In the genomic region with DNA sequence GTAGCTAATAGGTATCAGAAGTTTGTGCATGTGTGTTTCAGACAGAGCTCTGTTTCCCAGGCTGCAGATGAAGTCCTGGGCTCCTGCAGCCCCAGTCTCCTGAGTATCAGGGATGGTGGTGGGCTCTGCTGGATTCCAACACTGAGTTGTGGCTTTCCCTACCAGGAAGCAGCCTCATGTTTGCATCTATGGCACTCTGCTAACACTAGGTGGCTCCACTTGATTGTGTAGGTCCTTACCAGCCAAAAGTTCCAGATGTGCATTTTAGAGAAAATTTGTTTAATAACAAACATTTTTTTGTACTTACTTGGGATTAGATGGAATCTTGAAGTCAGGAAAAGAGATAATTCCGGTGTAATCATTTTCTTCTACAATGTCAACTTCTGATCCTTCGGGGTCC, we compare ENCODE assay signal across 9 mouse cellular contexts. TPM values are rescaled to one million over a fixed set of nuclear protein-coding genes. Genes with fewer than 3 reads are reported as not detected.
A peak's percentile ranks its signal among the peaks of the same experiment; 100 is the strongest.
DNase-seq lines count a peak whose midpoint lies in the region; ATAC-seq and TF ChIP-seq lines count a peak whose summit lies in the region.
"Had no signal": no experiment of that assay in that cellular context is flagged by ENCODE, and none has a peak within 500 bp of the region (broad histone marks: within the 10 kb centered on the region; RNA-seq: fewer than 3 reads in every experiment).

No protein-coding gene starts in this region.

- intact Hi-C loops in left cerebral cortex, postnatal 14 days (cut with DNase I) = loop anchor here (2.0 kb wide), 1 partner anchor 64 kb away; the partner anchor contains the start of gene Cntrl
- intact Hi-C loops in left cerebral cortex, postnatal 4 days (cut with DNase I) = no loop called here

- H3K4me1 ChIP-seq in stomach, postnatal 0 days (replicated peaks; ENCODE audit: control insufficient read depth, insufficient read depth) = no peaks in the 10 kb centered on the region
- H3K4me1 ChIP-seq: heart, embryonic 15.5 days had no signal

- no peak overlapping the region for H3K4me3 ChIP-seq in stomach, postnatal 0 days (ENCODE audit: low read depth, low read length)
- H3K4me3 ChIP-seq: heart, embryonic 15.5 days had no signal

- TF ChIP-seq EP300 in stomach, postnatal 0 days (optimal IDR thresholded peaks at IDR 0.05) = no peak

- no peak overlapping the region for H3K4me2 ChIP-seq in stomach, postnatal 0 days (replicated peaks; ENCODE audit: low read depth)
- H3K4me2 ChIP-seq: heart, embryonic 15.5 days had no signal

- no peak overlapping the region for H3K9ac ChIP-seq in stomach, postnatal 0 days (ENCODE audit: low read length)
- H3K9ac ChIP-seq: heart, embryonic 15.5 days had no signal

- H3K9me3 ChIP-seq in stomach, postnatal 0 days (ENCODE audit: control insufficient read depth, low read length) = no peaks in the 10 kb centered on the region
- H3K9me3 ChIP-seq: heart, embryonic 15.5 days had no signal

- no peaks in the 10 kb centered on the region for H3K36me3 ChIP-seq in stomach, postnatal 0 days (ENCODE audit: control insufficient read depth, insufficient read depth, low read length)
- H3K36me3 ChIP-seq: heart, embryonic 15.5 days had no signal

- peak; percentile 22 for DNase-seq in adrenal gland, postnatal 10 days
- no peak for DNase-seq in adrenal gland, postnatal 4 days (ENCODE audit: low spot score in 2 of 2)
- peak; percentile 35 to 41 for DNase-seq in left cerebral cortex, postnatal 14 days (ENCODE audit: low spot score in 2 of 2)
- no peak for DNase-seq in left cerebral cortex, postnatal 4 days
- peak; percentile 45 for DNase-seq in c-Kit-positive CD71-negative TER-119-negative erythroid progenitor cells, embryonic 14.5 days (ENCODE audit: low read depth)
- peak; percentile 62 for DNase-seq in kidney, postnatal 10 days
- peak; percentile 31 for DNase-seq in stomach, postnatal 0 days (ENCODE audit: low spot score)
- no peak for DNase-seq in Muller cell, postnatal 12 days (ENCODE audit: inconsistent ontology term)

- H3K27me3 ChIP-seq in stomach, postnatal 0 days (ENCODE audit: control insufficient read depth, insufficient read depth, low read length) = no peaks in the 10 kb centered on the region
- H3K27me3 ChIP-seq: heart, embryonic 15.5 days had no signal

- peak; percentile 85 for TF ChIP-seq CTCF in stomach, postnatal 0 days (IDR thresholded peaks at IDR 0.05; ENCODE audit: low read depth)

- no peak overlapping the region for H3K27ac ChIP-seq in stomach, postnatal 0 days (replicated peaks)
- H3K27ac ChIP-seq: heart, embryonic 15.5 days had no signal

- no peak for ATAC-seq in stomach, postnatal 0 days (ENCODE audit: low FRiP score, low TSS enrichment)

- 50% methylated on average over 2 of the region's 2 CpGs for whole genome bisulfite sequencing in stomach, postnatal 0 days

RNA-seq across cellular contexts. Expression of gene Hc, which starts 16.3 kb away (rescaled TPM):
- total RNA-seq in adrenal gland, postnatal 10 days (2021) = 10 to 100 TPM; 36.3 to 64.6 TPM
- 10 to 100 TPM in 1 of 2 experiments, 1 to 10 TPM in 1; 1.2 to 35.5 TPM for total RNA-seq in adrenal gland, postnatal 4 days (2021)
- total RNA-seq in left cerebral cortex, postnatal 14 days (2021) = under 1 TPM; 0.47 to 0.77 TPM
- under 1 TPM in 1 of 2 experiments, not detected in 1; 0.18 TPM for total RNA-seq in left cerebral cortex, postnatal 4 days (2021)
- 0.19 and 0.21 TPM in 2 replicates for polyA plus RNA-seq in stomach, postnatal 0 days (2015; fragmentation: Nextera tagmentation; extraction: Ambion mirVana)

RNA-seq across cellular contexts. Expression of gene AI182371, which starts 56.4 kb away (rescaled TPM):
- 10 to 100 TPM; 18.0 to 41.6 TPM for total RNA-seq in adrenal gland, postnatal 10 days (2021)
- total RNA-seq in adrenal gland, postnatal 4 days (2021) = 10 to 100 TPM in 1 of 2 experiments, 1 to 10 TPM in 1; 1.3 to 16.5 TPM
- total RNA-seq in left cerebral cortex, postnatal 14 days (2021) = under 1 TPM; 0.22 to 0.44 TPM
- total RNA-seq in left cerebral cortex, postnatal 4 days (2021) = under 1 TPM in 1 of 2 experiments, not detected in 1; 0.48 TPM
- polyA plus RNA-seq in stomach, postnatal 0 days (2015; fragmentation: Nextera tagmentation; extraction: Ambion mirVana) = 0.15 and 0.25 TPM in 2 replicates

Comparison
In these comparisons a context has a peak if more than half of its experiments do, and no peak if none do; other contexts are left out.
1. DNase-seq: peak in adrenal gland, postnatal 10 days (single experiment), left cerebral cortex, postnatal 14 days (2 of 2), c-Kit-positive CD71-negative TER-119-negative erythroid progenitor cells, embryonic 14.5 days (single experiment), kidney, postnatal 10 days (single experiment) and stomach, postnatal 0 days (single experiment); none in adrenal gland, postnatal 4 days (0 of 2), left cerebral cortex, postnatal 4 days (single experiment) and Muller cell, postnatal 12 days (single experiment).